Mouse (Mus musculus): ENCODE measurements around the gene Mycbp2.

The Mycbp2 gene

GRCm38 (mm10) chr14:103078006-103078912 lies 268.4 kb downstream of the Mycbp2 start:
- in situ Hi-C loops (cut with MboI, MseI), result loop anchor here in 1 of 2 experiments (25.0 kb wide), 2 partner anchors 584 to 1409 kb away; partner anchors contain the start of gene Slain1

DNA sequence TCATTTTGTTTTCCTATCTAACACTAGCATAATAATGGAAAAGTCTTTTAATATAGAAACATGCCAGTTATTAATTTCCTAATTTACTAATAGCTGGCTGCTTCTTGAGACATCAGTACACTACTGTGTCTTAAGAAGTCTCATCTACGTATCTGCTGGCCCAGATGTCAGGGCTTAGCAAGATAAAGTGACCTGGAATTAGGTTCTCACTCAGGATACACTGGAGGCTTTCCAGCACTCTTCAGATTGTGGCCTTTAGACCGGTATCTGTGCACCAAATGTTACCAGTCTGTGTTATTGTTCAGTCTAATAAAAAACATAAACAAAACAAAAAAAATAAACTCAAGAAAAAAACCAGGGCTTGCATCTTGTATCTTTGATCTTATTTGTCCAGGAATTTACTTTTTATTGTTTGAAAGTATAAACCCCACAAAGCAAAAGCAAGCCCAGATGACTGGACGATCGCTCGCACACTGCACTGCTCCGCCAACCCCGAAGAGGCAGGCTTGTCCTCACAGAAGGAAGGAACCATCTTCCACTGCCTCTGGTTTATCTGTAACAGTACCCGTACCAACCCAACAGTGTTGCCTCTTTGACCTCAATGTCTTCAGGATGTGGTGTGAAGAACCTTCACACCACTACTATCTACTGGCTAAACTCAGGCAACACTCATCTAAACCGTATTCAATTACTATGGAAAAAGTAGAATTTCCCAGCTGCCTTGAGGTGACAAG lies 269.2 kb downstream of the Mycbp2 start:
- in situ Hi-C loops (cut with MboI, MseI), result loop anchor here in 1 of 2 experiments (25.0 kb wide), 2 partner anchors 585 to 1410 kb away; partner anchors contain the start of gene Slain1

DNA sequence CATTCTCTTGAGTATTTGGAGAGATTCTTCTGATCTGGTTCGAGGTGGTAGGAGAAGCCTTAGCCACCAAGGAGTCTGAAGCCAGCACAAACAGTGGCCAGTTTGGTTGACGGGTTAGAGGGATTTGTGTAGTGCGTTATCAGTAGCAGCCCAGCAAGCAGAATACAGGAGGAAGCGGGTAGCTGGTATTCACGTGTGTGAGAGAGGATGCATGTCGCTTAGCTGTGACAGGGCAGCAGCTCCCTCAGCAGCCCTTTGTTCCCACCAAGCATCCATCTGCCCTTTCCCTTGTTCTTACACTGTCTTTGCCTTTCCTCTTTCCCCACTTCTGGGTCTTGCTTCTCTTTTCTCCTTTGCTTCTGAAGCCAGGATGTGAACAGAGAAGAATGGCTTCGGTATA lies 271.4 kb downstream of the Mycbp2 start:
- in situ Hi-C loops (cut with MboI, MseI), result loop anchor here in 1 of 2 experiments (25.0 kb wide), 2 partner anchors 587 to 1412 kb away; partner anchors contain the start of gene Slain1

DNA sequence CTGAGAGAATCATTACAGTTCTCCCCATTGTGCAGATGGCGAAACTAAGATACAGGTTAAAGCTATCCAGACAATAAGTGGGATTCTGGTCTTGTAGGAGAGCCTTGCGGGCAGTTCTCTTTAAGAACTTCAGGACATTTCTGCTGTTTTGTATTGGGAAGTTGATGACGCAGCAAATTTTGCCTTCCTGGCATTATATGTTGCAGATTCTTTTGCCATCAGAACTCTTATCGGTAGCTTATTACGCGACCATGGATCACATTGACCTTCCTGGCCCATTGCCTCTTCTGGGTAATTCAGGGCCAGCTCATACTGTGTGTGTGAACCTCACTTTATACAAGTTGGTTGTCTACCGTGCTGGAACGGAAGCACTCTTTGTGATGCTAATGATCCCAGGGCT lies 272.8 kb downstream of the Mycbp2 start:
- in situ Hi-C loops (cut with MboI, MseI), result loop anchor here in 1 of 2 experiments (5.0 kb wide), 1 partner anchor 463 kb away; no protein-coding TSS in a partner anchor

- in situ Hi-C loops (cut with MboI, MseI), result loop anchor here in 1 of 2 experiments (5.0 kb wide), 1 partner anchor 465 kb away; no protein-coding TSS in a partner anchor
These were observed 273.9 kb downstream of the Mycbp2 start for GRCm38 (mm10) chr14:103072731-103073130.

DNA sequence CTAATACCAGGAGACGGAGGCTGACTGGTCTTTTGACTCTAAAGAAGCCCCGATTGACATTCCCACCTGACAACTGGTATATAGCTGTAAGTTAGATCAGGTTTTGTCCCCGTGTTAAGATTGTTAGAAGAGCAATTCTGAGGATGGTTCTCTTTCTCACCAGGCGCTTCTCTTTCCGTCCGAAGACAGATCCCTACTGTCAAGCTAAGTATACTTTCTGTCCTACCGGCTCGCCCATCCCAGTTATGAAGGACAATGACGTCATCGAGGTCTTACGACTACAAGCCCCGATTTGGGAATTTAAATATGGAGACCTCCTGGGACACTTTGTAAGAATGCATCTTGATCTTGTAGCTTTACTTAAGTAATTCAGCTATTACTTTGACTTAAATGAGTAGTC lies 275.1 kb downstream of the Mycbp2 start:
- in situ Hi-C loops (cut with MboI, MseI), result loop anchor here in 1 of 2 experiments (5.0 kb wide), 1 partner anchor 466 kb away; no protein-coding TSS in a partner anchor

- in situ Hi-C loops (cut with MboI, MseI), result loop anchor here in 1 of 2 experiments (5.0 kb wide), 1 partner anchor 467 kb away; no protein-coding TSS in a partner anchor
These were observed 275.8 kb downstream of the Mycbp2 start for GRCm38 (mm10) chr14:103070790-103071189.

DNA sequence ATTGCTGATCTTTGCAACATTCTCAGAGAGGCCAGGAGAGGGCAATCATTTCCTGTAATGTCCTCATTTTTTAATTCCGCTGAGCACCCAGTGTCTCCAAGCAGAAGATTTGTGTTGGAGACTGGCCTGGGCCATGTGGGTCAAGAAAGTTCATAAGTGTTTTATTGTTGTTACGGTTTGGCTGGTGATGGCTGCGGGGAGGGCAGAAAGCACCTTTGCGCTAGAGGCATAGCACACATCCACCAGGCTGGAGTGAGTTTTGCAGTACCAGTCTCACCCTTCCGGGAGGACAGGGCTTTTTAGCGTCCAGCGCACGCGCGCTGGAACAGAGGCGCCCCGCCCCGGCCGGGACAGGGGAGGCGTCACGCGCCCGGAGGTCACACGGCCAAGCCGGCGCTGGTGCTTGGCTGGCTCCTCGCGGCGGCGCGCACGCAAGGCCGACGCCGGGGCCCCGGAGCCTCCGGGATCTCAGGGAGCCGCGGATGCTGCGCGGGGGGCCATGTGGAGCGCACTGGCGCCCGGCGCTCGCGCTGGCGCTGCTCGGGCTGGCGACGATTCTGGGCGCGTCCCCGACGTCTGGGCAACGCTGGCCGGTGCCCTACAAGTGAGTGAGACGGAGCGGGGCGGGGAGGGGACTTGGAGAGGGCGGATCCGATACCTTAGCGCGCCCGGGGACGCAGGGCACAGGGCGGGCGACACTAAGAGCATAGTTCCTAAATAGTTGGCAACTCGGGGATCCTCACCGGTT lies 276.6 kb downstream of the Mycbp2 start, which contains the start of gene Cln5:
Cln5 (plus strand) TSS at position 353 of the 748 bp plus-strand sequence.
- in situ Hi-C loops (cut with MboI, MseI), result loop anchor here (5.0 kb wide), 2 partner anchors 462 to 467 kb away; no protein-coding TSS in a partner anchor

- in situ Hi-C loops (cut with MboI, MseI), result loop anchor here in 1 of 2 experiments (5.0 kb wide), 1 partner anchor 463 kb away; no protein-coding TSS in a partner anchor
These were observed 277.1 kb downstream of the Mycbp2 start for GRCm38 (mm10) chr14:103069465-103069863.

DNA sequence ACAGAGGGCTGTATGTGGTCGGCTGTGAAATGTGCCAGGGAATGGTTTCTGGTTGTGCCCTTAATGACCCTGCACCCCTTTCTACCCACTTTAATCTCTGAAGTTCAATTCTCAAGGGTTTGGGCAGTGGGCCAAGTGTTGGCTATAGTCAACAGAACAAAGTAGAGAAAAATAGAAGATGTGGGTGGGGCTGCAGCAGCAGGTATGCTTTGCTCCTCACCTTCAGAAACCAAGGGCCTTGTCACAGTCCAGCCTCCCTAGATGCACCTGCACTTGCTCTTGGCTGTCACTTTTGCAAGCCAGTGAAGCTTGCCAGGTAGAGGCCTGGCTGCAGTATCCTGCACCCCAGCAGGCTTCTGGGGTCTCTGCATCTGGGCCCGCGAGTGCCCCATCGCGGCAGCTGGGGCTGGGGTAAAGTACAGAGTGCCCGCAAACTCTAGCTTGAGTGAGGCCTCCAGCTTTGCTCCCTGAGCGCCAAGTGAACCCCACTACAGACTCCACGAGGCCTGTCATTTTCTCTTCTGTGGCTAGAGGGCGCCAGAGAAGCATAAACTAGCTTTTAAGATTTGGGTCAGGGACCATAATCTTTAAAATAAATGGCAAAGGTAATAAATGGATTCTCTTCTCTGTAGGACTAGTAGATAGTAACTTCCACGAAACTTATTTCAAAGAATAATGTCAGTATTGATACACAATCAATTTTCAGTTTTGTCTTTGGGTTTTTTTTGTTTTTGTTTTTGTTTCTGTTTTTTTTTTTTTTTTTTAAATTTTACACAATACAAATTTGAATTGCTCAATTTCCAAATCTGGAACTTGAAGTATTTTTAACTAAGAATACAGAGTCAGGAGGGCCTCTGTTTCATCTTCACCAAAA lies 281.1 kb downstream of the Mycbp2 start:
- in situ Hi-C loops (cut with MboI, MseI), result loop anchor here in 1 of 2 experiments (5.0 kb wide), 1 partner anchor 467 kb away; no protein-coding TSS in a partner anchor

Measured in T-helper 17 cell (primary cell).